Mouse (Mus musculus) myocyte (in vitro differentiated cells): Measurements from ENCODE around the gene Ar. TPM values are rescaled to one million over a fixed set of nuclear protein-coding genes. Genes with fewer than 3 reads are reported as not detected.

Source experiments
- H3K27me3 ChIP-seq: one replicate; pipeline ENCODE4 v1.6.1; 2011; ENCODE audit not compliant: control insufficient read depth, insufficient read depth, insufficient read length
- H3K36me3 ChIP-seq: one replicate; pipeline ENCODE4 v1.6.1; 2011; ENCODE audit not compliant: control insufficient read depth, insufficient read depth
- H3K4me2 ChIP-seq: one replicate; pipeline ENCODE4 v1.6.1; 2011; ENCODE audit warnings: low read depth, control low read depth
- H3K4me3 ChIP-seq: one replicate; pipeline ENCODE4 v1.5.1; 2011; ENCODE audit warnings: mild to moderate bottlenecking, control low read depth, moderate library complexity
- H3K79me2 ChIP-seq: one replicate; pipeline ENCODE4 v1.6.1; 2011; ENCODE audit not compliant: control insufficient read depth, insufficient read depth
- H3ac ChIP-seq: one replicate; pipeline ENCODE4 v1.6.1; 2011; ENCODE audit not compliant: control insufficient read depth, insufficient read length
- POLR2AphosphoS2 ChIP-seq: IDR thresholded peaks from one replicate; pipeline ENCODE4 v1.6.1; 2011; ENCODE audit warnings: low read depth, control low read depth; ENCODE audit not compliant: insufficient read length
- REST ChIP-seq: IDR thresholded peaks from one replicate; pipeline ENCODE4 v1.6.1; 2011; ENCODE audit warnings: mild to moderate bottlenecking, control low read depth, moderate library complexity; ENCODE audit not compliant: insufficient read depth, insufficient read length
- SRF ChIP-seq: IDR thresholded peaks from one replicate; pipeline ENCODE4 v1.6.1; 2011; ENCODE audit warnings: low read depth; ENCODE audit not compliant: control insufficient read depth, insufficient read length
- polyA plus RNA-seq: library from polyadenylated mRNA; unstranded; fragments of >200 nt; fragmentation: generic; extraction: Trizol; gene quantifications from one replicate; pipeline ENCODE4 v1.2.1, GENCODE M21; 2012; ENCODE audit warnings: missing spikeins

Gene Ar
- polyA plus RNA-seq, 1 experiment = 1.7 TPM

DNA sequence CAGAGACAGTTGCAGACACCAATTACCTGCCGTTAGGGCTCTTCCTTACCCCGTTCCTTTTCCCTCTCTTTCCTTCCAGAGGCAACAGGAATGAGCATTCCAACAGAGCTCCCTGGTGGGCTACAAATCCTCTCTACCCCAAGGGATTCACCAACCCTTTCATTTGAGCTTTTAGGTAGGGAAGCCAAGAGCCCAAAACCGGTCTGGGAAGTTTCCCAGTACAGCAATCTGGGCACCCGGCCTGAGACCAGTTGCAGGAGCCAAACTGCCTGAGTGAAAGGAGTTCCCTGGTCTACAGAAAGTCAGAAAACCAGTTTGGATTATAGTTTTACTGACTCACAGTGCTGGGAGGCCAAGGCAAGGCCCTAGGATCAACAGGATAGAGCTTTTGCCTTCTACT is 199.5 kb downstream of the Ar start:
- no peaks in the 10 kb centered on the region for H3K79me2 ChIP-seq
- no peak overlapping the region for H3K4me2 ChIP-seq
- no peaks in the 10 kb centered on the region for H3K36me3 ChIP-seq
- no peaks in the 10 kb centered on the region for H3K27me3 ChIP-seq
- H3K4me3 ChIP-seq = no peak overlapping the region
- TF ChIP-seq SRF = no peak
- no peak for TF ChIP-seq REST
- no peak for TF ChIP-seq POLR2AphosphoS2
- H3ac ChIP-seq = no peak overlapping the region
